Mouse (Mus musculus) liver, embryonic 11.5 days (tissue): ENCODE data around the gene Zmiz1. TPM values are rescaled to one million over a fixed set of nuclear protein-coding genes. Genes with fewer than 3 reads are reported as not detected.
A peak's percentile ranks its signal among the peaks of the same experiment; 100 is the strongest.

Source experiments
- ATAC-seq: fragments of 200-750 bp; cut with Nextera tagmentation; replicated peaks from 2 replicates; pipeline ENCODE4 v1.8.0; 2017; ENCODE audit warnings: moderate number of reproducible peaks, mild to moderate bottlenecking, moderate TSS enrichment, moderate library complexity; ENCODE audit not compliant: low FRiP score
- DNase-seq: peaks from one replicate; pipeline ENCODE4 v3.0.0-alpha.2; 2017; ENCODE audit warnings: low spot score
- H3K27ac ChIP-seq: fragments of 300-500 bp; sonication (generic); 2 replicates; pipeline ENCODE4 v1.5.1; 2014; ENCODE audit warnings: mild to moderate bottlenecking, low read depth, low read length, control low read depth
- H3K27me3 ChIP-seq: fragments of 300-500 bp; sonication (generic); replicated peaks from 2 replicates; pipeline ENCODE4 v1.6.1; 2014; ENCODE audit warnings: low read length, mixed read lengths; ENCODE audit not compliant: control insufficient read depth, insufficient read depth
- H3K36me3 ChIP-seq: fragments of 300-500 bp; sonication (generic); 2 replicates; pipeline ENCODE4 v1.6.1; 2014; ENCODE audit warnings: mild to moderate bottlenecking, low read length, moderate library complexity, mixed read lengths; ENCODE audit not compliant: control insufficient read depth, insufficient read depth
- H3K4me1 ChIP-seq: fragments of 300-500 bp; sonication (generic); replicated peaks from 2 replicates; pipeline ENCODE4 v1.6.1; 2014; ENCODE audit warnings: low read length, mixed read lengths; ENCODE audit not compliant: control insufficient read depth, insufficient read depth
- H3K4me2 ChIP-seq: fragments of 300-500 bp; sonication (generic); 2 replicates; pipeline ENCODE4 v1.6.1; 2014; ENCODE audit warnings: mild to moderate bottlenecking, control low read depth, moderate library complexity
- H3K4me3 ChIP-seq: fragments of 300-500 bp; sonication (generic); 2 replicates; pipeline ENCODE4 v1.5.1; 2014; ENCODE audit warnings: low read depth, low read length, control low read depth
- H3K9ac ChIP-seq: fragments of 300-500 bp; sonication (generic); 2 replicates; pipeline ENCODE4 v1.6.1; 2014; ENCODE audit warnings: low read depth, low read length, control low read depth
- H3K9me3 ChIP-seq: fragments of 300-500 bp; sonication (generic); 2 replicates; pipeline ENCODE4 v1.6.1; 2016; ENCODE audit warnings: low read length, inconsistent platforms, mixed read lengths; ENCODE audit not compliant: control insufficient read depth
- WGBS: fragments of 180-500 bp; shearing (Covaris S2); extraction: QIAGEN DNeasy Blood & Tissue Kit; methylation state at CpG from one replicate; pipeline ENCODE4 v1.1.7; 2014; 5-methylcytosine and 5-hydroxymethylcytosine counted together
- polyA plus RNA-seq: library from polyadenylated mRNA; unstranded; fragments of >200 nt; fragmentation: Nextera tagmentation; extraction: Ambion mirVana; gene quantifications from 2 replicates; pipeline ENCODE4 v1.2.1, GENCODE M21; 2014

Gene Zmiz1
- polyA plus RNA-seq, result 27.5 and 31.0 TPM in 2 replicates

DNA sequence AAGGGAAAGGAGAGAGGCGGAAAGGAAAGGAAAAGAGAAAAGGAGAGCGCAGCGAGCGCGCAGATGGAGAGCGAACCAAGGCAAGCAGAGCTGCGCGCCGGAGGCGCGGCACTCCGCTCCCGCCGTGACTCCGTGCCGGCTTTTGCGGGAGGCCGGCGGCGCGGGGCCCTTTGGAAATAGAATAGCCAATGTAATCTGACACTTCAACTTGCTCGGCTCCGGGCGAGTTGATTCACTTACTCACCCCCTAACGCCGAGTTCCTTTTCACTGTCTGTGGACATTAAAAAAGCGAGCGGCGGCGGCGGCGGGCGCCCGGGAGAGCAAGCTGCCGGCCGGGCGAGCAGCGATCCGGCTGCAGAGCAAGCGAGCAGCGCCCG lies at the start of gene Zmiz1:
TSS of gene Zmiz1 (plus strand) at position 170 of the 378 bp plus-strand sequence.
- no peaks in the 10 kb centered on the region for H3K9me3 ChIP-seq
- peak within 1 kb of the TSS; percentile 92 for H3K4me3 ChIP-seq
- DNase-seq, result peak; percentile 89
- ATAC-seq, result peak; percentile 67
- H3K4me1 ChIP-seq, result peaks cover 34% of the 10 kb centered on the region
- H3K27ac ChIP-seq, result peak within 1 kb of the TSS; percentile 98
- H3K27me3 ChIP-seq, result 0 out of 2 replicates have a peak, but pooled peaks cover 3% of the 10 kb centered on the region
- H3K4me2 ChIP-seq, result peak within 1 kb of the TSS; percentile 98
- H3K36me3 ChIP-seq, result no peaks in the 10 kb centered on the region
- H3K9ac ChIP-seq, result peak within 1 kb of the TSS; percentile 75
- WGBS, result under 1% methylated on average over 42 of the region's 42 CpGs

- Histone ChIP-seq H3K9ac (no peak overlapping the region), H3K27me3 (no peaks in the 10 kb centered on the region), H3K36me3 (no peaks in the 10 kb centered on the region), H3K9me3 (no peaks in the 10 kb centered on the region), H3K4me2 (no peak overlapping the region), H3K4me1 (no peaks in the 10 kb centered on the region; the same call in 1 of the 2 replicates), H3K27ac (no peak overlapping the region), H3K4me3 (no peak overlapping the region)
- ATAC-seq (0 out of 2 replicates have a peak, but pooled peaks have one; percentile 18), DNase-seq (no peak)
- WGBS, result 82% methylated on average over 9 of the region's 9 CpGs
Measured at GRCm38 (mm10) chr14:25411848-25412527, 47.0 kb upstream of the Zmiz1 start.

- ATAC-seq (no peak), DNase-seq (no peak)
- H3K4me1 ChIP-seq, result no peaks in the 10 kb centered on the region
- no peak overlapping the region for H3K27ac ChIP-seq
- no peak overlapping the region for H3K4me2 ChIP-seq
- no peaks in the 10 kb centered on the region for H3K27me3 ChIP-seq
- H3K9me3 ChIP-seq, result no peaks in the 10 kb centered on the region
- no peaks in the 10 kb centered on the region for H3K36me3 ChIP-seq
- H3K9ac ChIP-seq, result no peak overlapping the region
- 95% methylated on average over 10 of the region's 10 CpGs for WGBS
- no peak overlapping the region for H3K4me3 ChIP-seq
Measured at GRCm38 (mm10) chr14:25412811-25413210, 46.2 kb upstream of the Zmiz1 start.

- no peak overlapping the region for H3K27ac ChIP-seq
- no peaks in the 10 kb centered on the region for H3K36me3 ChIP-seq
- no peak overlapping the region for H3K4me2 ChIP-seq
- no peaks in the 10 kb centered on the region for H3K9me3 ChIP-seq
- no peak for ATAC-seq
- no peaks in the 10 kb centered on the region for H3K27me3 ChIP-seq
- H3K9ac ChIP-seq, result no peak overlapping the region
- H3K4me1 ChIP-seq, result no peaks in the 10 kb centered on the region
- no peak for DNase-seq
- WGBS, result 54% methylated on average over 3 of the region's 3 CpGs
- H3K4me3 ChIP-seq, result no peak overlapping the region
Measured at GRCm38 (mm10) chr14:25413510-25413909, 45.5 kb upstream of the Zmiz1 start.

DNA sequence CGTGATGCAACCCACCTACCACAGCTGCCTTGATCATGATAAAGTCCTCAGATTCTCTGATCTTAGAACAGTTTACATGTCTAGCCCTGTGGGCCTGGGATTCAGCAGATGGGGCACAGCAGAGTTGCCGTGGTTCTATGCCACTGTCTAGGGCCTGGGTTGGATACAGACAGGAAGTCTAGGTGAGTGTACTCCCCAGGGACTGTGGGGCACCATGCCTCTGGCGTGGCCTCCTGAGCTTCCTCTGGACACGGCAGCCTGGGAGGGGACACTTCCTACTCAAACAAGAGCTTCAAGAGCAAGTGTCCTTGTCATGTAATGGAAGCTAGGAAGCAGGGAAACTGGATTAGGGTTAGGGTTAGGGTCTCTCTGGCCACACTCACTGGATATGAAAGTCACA lies 44.9 kb upstream of the Zmiz1 start:
- Histone ChIP-seq H3K9ac (no peak overlapping the region), H3K9me3 (no peaks in the 10 kb centered on the region), H3K27me3 (no peaks in the 10 kb centered on the region), H3K4me2 (no peak overlapping the region), H3K4me1 (no peaks in the 10 kb centered on the region), H3K27ac (no peak overlapping the region), H3K36me3 (no peaks in the 10 kb centered on the region), H3K4me3 (no peak overlapping the region)
- no peak for ATAC-seq
- 58% methylated on average over 4 of the region's 4 CpGs for WGBS
- no peak for DNase-seq

- Histone ChIP-seq H3K9ac (no peak overlapping the region), H3K27me3 (no peaks in the 10 kb centered on the region), H3K4me2 (no peak overlapping the region), H3K9me3 (no peaks in the 10 kb centered on the region), H3K27ac (no peak overlapping the region), H3K4me3 (no peak overlapping the region), H3K36me3 (no peaks in the 10 kb centered on the region), H3K4me1 (peaks cover 25% of the 10 kb centered on the region)
- WGBS, result 78% methylated on average over 7 of the region's 7 CpGs
- ATAC-seq (no peak), DNase-seq (no peak)
Measured at GRCm38 (mm10) chr14:25420001-25420690, 38.8 kb upstream of the Zmiz1 start.

DNA sequence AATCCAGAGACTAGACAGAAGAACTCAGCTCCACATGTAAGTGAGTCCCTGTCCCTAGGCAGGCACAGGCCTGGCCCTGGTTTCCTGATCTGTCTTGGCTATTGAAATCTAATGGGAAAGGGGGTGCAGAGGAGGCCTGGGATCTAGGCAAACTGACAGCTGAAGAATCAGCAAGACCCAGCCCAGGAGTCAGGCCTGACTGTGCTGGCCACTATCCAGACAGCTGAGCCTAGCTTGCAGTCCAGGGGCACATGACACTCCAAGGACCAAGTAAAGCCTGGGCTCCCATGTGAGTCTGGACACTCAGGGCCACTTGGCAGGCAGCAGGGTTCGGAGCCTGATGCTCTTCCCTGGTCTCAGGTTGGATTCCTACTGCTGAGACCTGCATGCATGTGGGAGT lies 38.0 kb upstream of the Zmiz1 start:
- Histone ChIP-seq H3K9ac (no peak overlapping the region), H3K27ac (peak overlapping the region; percentile 40), H3K4me3 (no peak overlapping the region), H3K27me3 (no peaks in the 10 kb centered on the region), H3K4me2 (no peak overlapping the region), H3K36me3 (no peaks in the 10 kb centered on the region), H3K9me3 (no peaks in the 10 kb centered on the region), H3K4me1 (peaks cover 25% of the 10 kb centered on the region)
- WGBS, result 94% methylated on average over 1 of the region's 1 CpGs
- ATAC-seq (no peak), DNase-seq (no peak)

DNA sequence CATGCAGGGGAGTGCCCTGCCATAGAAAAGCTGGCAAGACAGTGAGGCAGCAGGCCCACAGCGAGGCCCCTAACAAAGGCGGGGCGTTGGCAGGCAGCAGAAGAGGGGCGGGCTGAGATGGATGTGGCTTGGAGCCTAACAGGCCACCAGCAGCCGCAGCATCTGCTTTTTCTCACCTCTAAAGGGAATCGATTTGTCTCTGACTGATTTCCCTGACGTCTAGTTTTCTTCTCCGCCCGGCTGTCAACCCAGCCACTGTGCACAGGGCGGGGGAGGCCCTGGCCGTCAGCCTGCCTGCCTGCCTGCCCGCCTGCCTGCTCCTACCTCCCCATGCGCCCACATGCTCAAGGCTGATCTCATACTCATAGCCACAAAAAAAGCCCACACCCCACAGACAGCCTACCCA lies 37.4 kb upstream of the Zmiz1 start:
- Histone ChIP-seq H3K27ac (peak overlapping the region; percentile 40), H3K9ac (no peak overlapping the region), H3K4me2 (no peak overlapping the region), H3K36me3 (no peaks in the 10 kb centered on the region), H3K27me3 (no peaks in the 10 kb centered on the region), H3K4me1 (peaks cover 25% of the 10 kb centered on the region), H3K9me3 (no peaks in the 10 kb centered on the region), H3K4me3 (no peak overlapping the region)
- DNase-seq (no peak), ATAC-seq (peak; percentile 46)
- WGBS, result 48% methylated on average over 13 of the region's 13 CpGs

DNA sequence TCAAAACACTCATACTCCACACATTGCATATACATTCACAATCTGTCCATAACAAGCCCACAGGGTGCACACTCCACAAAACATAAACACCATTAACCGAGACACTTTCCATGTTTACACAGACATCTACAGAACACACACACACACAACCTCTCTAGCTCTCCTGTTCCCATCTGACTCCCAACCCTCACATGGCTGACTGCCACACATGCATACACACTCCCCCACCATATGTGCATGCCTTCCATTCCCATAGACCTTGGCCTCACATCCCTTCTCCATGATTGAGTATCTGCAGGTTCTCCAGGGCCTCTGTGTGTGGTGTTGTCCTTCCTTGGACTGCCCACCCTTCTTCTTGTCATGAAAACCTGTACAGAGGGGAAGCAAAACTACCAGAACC lies 36.0 kb upstream of the Zmiz1 start:
- ATAC-seq (no peak), DNase-seq (no peak)
- no peak overlapping the region for H3K4me3 ChIP-seq
- no peak overlapping the region for H3K9ac ChIP-seq
- WGBS, result 73% methylated on average over 1 of the region's 1 CpGs
- no peak overlapping the region for H3K27ac ChIP-seq
- no peaks in the 10 kb centered on the region for H3K27me3 ChIP-seq
- H3K4me1 ChIP-seq, result peaks cover 25% of the 10 kb centered on the region
- no peaks in the 10 kb centered on the region for H3K9me3 ChIP-seq
- H3K4me2 ChIP-seq, result no peak overlapping the region
- no peaks in the 10 kb centered on the region for H3K36me3 ChIP-seq
